Mouse (Mus musculus) kidney, postnatal 25 days (tissue): ENCODE measurements around the gene Inmt.
"Not testable (repeated sequence)": the region's sequence is repeated elsewhere in the genome, so short reads cannot be mapped to it uniquely, and the experiment has no call there.

Source experiments
- DNase-seq, 2 experiments: peaks; one replicate each; pipeline ENCODE4 v3.0.0; 2021; ENCODE audit warnings: mixed read lengths in 2 of 2

The Inmt gene

GRCm38 (mm10) chr6:55174741-55175181 lies at the start of gene Inmt:
Inmt (minus strand) TSS chr6:55175043.
- DNase-seq = peak; percentile 57 to 75

GRCm38 (mm10) chr6:55223986-55224385 lies 49.1 kb upstream of the Inmt start:
- DNase-seq = peak in 1 of 2 experiments; percentile 33

GRCm38 (mm10) chr6:55218232-55218631 lies 43.4 kb upstream of the Inmt start:
- no peak for DNase-seq

GRCm38 (mm10) chr6:55214541-55214940 lies 39.7 kb upstream of the Inmt start:
- peak; percentile 31 to 83 for DNase-seq

- no peak for DNase-seq
These were observed 35.9 kb upstream of the Inmt start for GRCm38 (mm10) chr6:55210423-55211365.

- DNase-seq = no peak
These were observed 32.9 kb upstream of the Inmt start for GRCm38 (mm10) chr6:55207786-55208185.

- no peak for DNase-seq
These were observed 29.1 kb upstream of the Inmt start for GRCm38 (mm10) chr6:55203931-55204330.

- peak; percentile 92 to 96 for DNase-seq
These were observed 28.4 kb upstream of the Inmt start, which contains the start of gene Mindy4 for GRCm38 (mm10) chr6:55202913-55203910. Mindy4 (plus strand) TSS chr6:55203383.

GRCm38 (mm10) chr6:55199047-55199446 lies 24.2 kb upstream of the Inmt start:
- no peak for DNase-seq

GRCm38 (mm10) chr6:55193171-55193570 lies 18.3 kb upstream of the Inmt start:
- no peak for DNase-seq

GRCm38 (mm10) chr6:55191537-55191936 lies 16.7 kb upstream of the Inmt start:
- no peak for DNase-seq

GRCm38 (mm10) chr6:55189406-55189805 lies 14.6 kb upstream of the Inmt start:
- no peak for DNase-seq

GRCm38 (mm10) chr6:55187827-55188226 lies 13.0 kb upstream of the Inmt start:
- DNase-seq = not testable (repeated sequence)

GRCm38 (mm10) chr6:55182655-55183430 lies 8.0 kb upstream of the Inmt start:
- DNase-seq = peak; percentile 56 to 77

GRCm38 (mm10) chr6:55179560-55179959 lies 4.7 kb upstream of the Inmt start:
- peak; percentile 48 to 72 for DNase-seq

GRCm38 (mm10) chr6:55177060-55177732 lies 2.4 kb upstream of the Inmt start:
- DNase-seq = peak; percentile 48 to 53

GRCm38 (mm10) chr6:55175892-55176291 lies 1.0 kb upstream of the Inmt start:
- peak; percentile 70 to 85 for DNase-seq

GRCm38 (mm10) chr6:55175456-55175855 lies 613 bp upstream of the Inmt start:
- DNase-seq = peak; percentile 53 to 54

GRCm38 (mm10) chr6:55173941-55174349 lies 898 bp downstream of the Inmt start:
- DNase-seq = peak; percentile 46 to 77

- DNase-seq = no peak
These were observed 1.7 kb downstream of the Inmt start for GRCm38 (mm10) chr6:55173171-55173570.

GRCm38 (mm10) chr6:55171638-55172037 lies 3.2 kb downstream of the Inmt start:
- DNase-seq = peak in 1 of 2 experiments; percentile 39
